Mouse (Mus musculus): Measurements from ENCODE around the gene Kntc1.

Kntc1 gene

GRCm38 (mm10) chr5:123808541-123808940 lies 59.0 kb downstream of the Kntc1 start:
- in situ Hi-C loops (cut with MboI; ENCODE audit: low sequenced_read_pairs) = loop anchor here (25.0 kb wide), 1 partner anchor 279 kb away; the partner anchor contains the start of gene Abcb9

GRCm38 (mm10) chr5:123809156-123809555 lies 59.6 kb downstream of the Kntc1 start:
- in situ Hi-C loops (cut with MboI; ENCODE audit: low sequenced_read_pairs) = loop anchor here (25.0 kb wide), 1 partner anchor 278 kb away; the partner anchor contains the start of gene Abcb9

GRCm38 (mm10) chr5:123816891-123817290 lies 67.4 kb downstream of the Kntc1 start:
- in situ Hi-C loops (cut with MboI; ENCODE audit: low sequenced_read_pairs) = loop anchor here (25.0 kb wide), 1 partner anchor 270 kb away; the partner anchor contains the start of gene Abcb9

- in situ Hi-C loops (cut with MboI; ENCODE audit: low sequenced_read_pairs) = loop anchor here (25.0 kb wide), 1 partner anchor 268 kb away; the partner anchor contains the start of gene Abcb9
Observed at GRCm38 (mm10) chr5:123818941-123819577, 69.5 kb downstream of the Kntc1 start.

- in situ Hi-C loops (cut with MboI; ENCODE audit: low sequenced_read_pairs) = loop anchor here (25.0 kb wide), 1 partner anchor 267 kb away; the partner anchor contains the start of gene Abcb9
Observed at GRCm38 (mm10) chr5:123820501-123821263, 71.2 kb downstream of the Kntc1 start.

- in situ Hi-C loops (cut with MboI; ENCODE audit: low sequenced_read_pairs) = loop anchor here (25.0 kb wide), 1 partner anchor 266 kb away; the partner anchor contains the start of gene Abcb9
Observed at GRCm38 (mm10) chr5:123821264-123821571, 71.7 kb downstream of the Kntc1 start.

GRCm38 (mm10) chr5:123822706-123823105 lies 73.2 kb downstream of the Kntc1 start:
- in situ Hi-C loops (cut with MboI; ENCODE audit: low sequenced_read_pairs) = loop anchor here (25.0 kb wide), 1 partner anchor 265 kb away; the partner anchor contains the start of gene Abcb9

GRCm38 (mm10) chr5:123827659-123828091 lies 78.2 kb downstream of the Kntc1 start:
- in situ Hi-C loops (cut with MboI; ENCODE audit: low sequenced_read_pairs) = no loop called here

- in situ Hi-C loops (cut with MboI; ENCODE audit: low sequenced_read_pairs) = no loop called here
Observed at GRCm38 (mm10) chr5:123832309-123832708, 82.8 kb downstream of the Kntc1 start.

- in situ Hi-C loops (cut with MboI; ENCODE audit: low sequenced_read_pairs) = no loop called here
Observed at GRCm38 (mm10) chr5:123834836-123835235, 85.3 kb downstream of the Kntc1 start.

- in situ Hi-C loops (cut with MboI; ENCODE audit: low sequenced_read_pairs) = no loop called here
Observed at GRCm38 (mm10) chr5:123837371-123837770, 87.9 kb downstream of the Kntc1 start.

GRCm38 (mm10) chr5:123842221-123842934 lies 92.9 kb downstream of the Kntc1 start:
- in situ Hi-C loops (cut with MboI; ENCODE audit: low sequenced_read_pairs) = no loop called here

- in situ Hi-C loops (cut with MboI; ENCODE audit: low sequenced_read_pairs) = no loop called here
Observed at GRCm38 (mm10) chr5:123842935-123843282, 93.4 kb downstream of the Kntc1 start.

GRCm38 (mm10) chr5:123843816-123844215 lies 94.3 kb downstream of the Kntc1 start:
- in situ Hi-C loops (cut with MboI; ENCODE audit: low sequenced_read_pairs) = no loop called here

GRCm38 (mm10) chr5:123844316-123844715 lies 94.8 kb downstream of the Kntc1 start:
- in situ Hi-C loops (cut with MboI; ENCODE audit: low sequenced_read_pairs) = no loop called here

- in situ Hi-C loops (cut with MboI; ENCODE audit: low sequenced_read_pairs) = no loop called here
Observed at GRCm38 (mm10) chr5:123851398-123851797, 101.9 kb downstream of the Kntc1 start.

- in situ Hi-C loops (cut with MboI; ENCODE audit: low sequenced_read_pairs) = no loop called here
Observed at GRCm38 (mm10) chr5:123853877-123854504, 104.5 kb downstream of the Kntc1 start.

GRCm38 (mm10) chr5:123854511-123854910 lies 105.0 kb downstream of the Kntc1 start:
- in situ Hi-C loops (cut with MboI; ENCODE audit: low sequenced_read_pairs) = no loop called here

GRCm38 (mm10) chr5:123858798-123859197 lies 109.3 kb downstream of the Kntc1 start:
- in situ Hi-C loops (cut with MboI; ENCODE audit: low sequenced_read_pairs) = no loop called here

GRCm38 (mm10) chr5:123862374-123863350 lies 113.1 kb downstream of the Kntc1 start:
- in situ Hi-C loops (cut with MboI; ENCODE audit: low sequenced_read_pairs) = no loop called here
